Mouse (Mus musculus): ENCODE data around the gene Ap1g1.

GRCm38 (mm10) chr8:109847866-109848265, 69.5 kb downstream of the Ap1g1 start:
- TF ChIP-seq CTCF (IDR thresholded peaks at IDR 0.05; ENCODE audit: insufficient read depth, low read depth, low read length) (no peak), POLR2A (IDR thresholded peaks at IDR 0.05; ENCODE audit: insufficient read depth, low read depth, low read length) (no peak)

All from olfactory bulb, adult 2 months (tissue).